Mouse (Mus musculus) stomach, postnatal 0 days (tissue): ENCODE data around the gene Arpp21.

Experiments used
- CTCF ChIP-seq: IDR thresholded peaks from 2 replicates; pipeline ENCODE4 v1.5.1; 2016; ENCODE audit warnings: antibody characterized with exemption, low read depth, mild to moderate bottlenecking, moderate library complexity
- EP300 ChIP-seq: optimal IDR thresholded peaks from 2 replicates; pipeline ENCODE3; 2016; ENCODE audit warnings: antibody characterized with exemption

- TF ChIP-seq EP300 (no peak), CTCF (no peak)
Observed at GRCm38 (mm10) chr9:112071368-112071767, 164.4 kb downstream of the Arpp21 start.
